In the genomic region with DNA sequence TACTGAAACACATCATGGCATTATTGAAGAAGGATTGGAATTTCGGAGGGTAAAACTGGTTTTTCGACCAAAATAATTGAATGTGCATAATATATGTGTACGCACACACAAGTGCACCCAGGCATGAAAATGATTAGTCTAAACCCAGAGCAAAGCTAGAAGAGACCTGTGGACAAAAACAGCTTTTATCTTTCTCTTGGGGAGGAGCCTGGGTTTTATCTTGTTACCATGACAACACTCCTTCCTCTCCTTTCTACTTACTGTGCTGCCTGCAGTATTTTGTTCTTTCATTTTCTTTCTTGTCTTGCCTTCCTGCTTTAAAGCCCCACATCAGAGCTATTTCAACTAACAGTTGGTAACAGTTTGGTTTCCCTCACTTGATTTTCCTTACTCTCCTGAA, we compare ENCODE assay signal across 18 mouse cellular contexts.
DNase-seq lines count a peak whose midpoint lies in the region; ATAC-seq and TF ChIP-seq lines count a peak whose summit lies in the region.
"Had no signal": no experiment of that assay in that cellular context is flagged by ENCODE, and none has a peak within 500 bp of the region (broad histone marks: within the 10 kb centered on the region; RNA-seq: fewer than 3 reads in every experiment).

No protein-coding gene starts in this region.

- no peak overlapping the region for H3K4me2 ChIP-seq in lung, embryonic 14.5 days
- H3K4me2 ChIP-seq in forebrain, postnatal 0 days (ENCODE audit: low read depth), result peak overlapping the region; percentile 15; the same call in 1 of the 2 replicates
- H3K4me2 ChIP-seq in midbrain, postnatal 0 days (ENCODE audit: low read depth, low read length, poor library complexity, severe bottlenecking), result no peak overlapping the region
- H3K4me2 ChIP-seq: embryonic facial prominence, embryonic 15.5 days; intestine, embryonic 15.5 days; liver, embryonic 12.5 days; stomach, embryonic 15.5 days had no signal

- no peaks in the 10 kb centered on the region for H3K27me3 ChIP-seq in lung, embryonic 14.5 days (ENCODE audit: insufficient read depth, low read length)
- H3K27me3 ChIP-seq in forebrain, postnatal 0 days (ENCODE audit: insufficient read depth, low read length), result no peaks in the 10 kb centered on the region
- H3K27me3 ChIP-seq in midbrain, postnatal 0 days (ENCODE audit: insufficient read depth, low read length), result no peaks in the 10 kb centered on the region
- H3K27me3 ChIP-seq in cerebellum, adult 2 months (ENCODE audit: control insufficient read depth, insufficient read depth, low read length), result no peaks in the 10 kb centered on the region
- H3K27me3 ChIP-seq: CH12.LX; embryonic facial prominence, embryonic 15.5 days; intestine, embryonic 15.5 days; liver, embryonic 12.5 days; stomach, embryonic 15.5 days had no signal

- no peaks in the 10 kb centered on the region for H3K4me1 ChIP-seq in lung, embryonic 14.5 days (ENCODE audit: insufficient read depth)
- no peaks in the 10 kb centered on the region for H3K4me1 ChIP-seq in forebrain, postnatal 0 days (ENCODE audit: insufficient read depth)
- no peaks in the 10 kb centered on the region for H3K4me1 ChIP-seq in midbrain, postnatal 0 days (ENCODE audit: insufficient read depth, low read length)
- no peaks in the 10 kb centered on the region for H3K4me1 ChIP-seq in cerebellum, adult 2 months (ENCODE audit: control insufficient read depth, insufficient read depth, low read length)
- H3K4me1 ChIP-seq: embryonic facial prominence, embryonic 15.5 days; intestine, embryonic 15.5 days; liver, embryonic 12.5 days; stomach, embryonic 15.5 days had no signal

- no peak for TF ChIP-seq POLR2A in cerebellum, adult 2 months (IDR thresholded peaks at IDR 0.05; ENCODE audit: borderline replicate concordance, insufficient read depth, low read length)

- peak; percentile 2 for DNase-seq in lung, embryonic 14.5 days
- no peak for DNase-seq in lung, adult 18-20 months
- DNase-seq in forebrain, postnatal 0 days, result peak; percentile 44
- DNase-seq in midbrain, postnatal 0 days (ENCODE audit: low spot score), result peak; percentile 16
- no peak for DNase-seq in heart, adult 18-20 months
- no peak for DNase-seq in ovary, postnatal 14 days (ENCODE audit: low spot score)
- DNase-seq in cerebellum, adult 2 months, result no peak
- DNase-seq: adrenal gland, postnatal 36 days; cerebellum, adult 9-11 months; gastrocnemius, postnatal 10 days; kidney, postnatal 4 days; lung, postnatal 36 days had no signal

- TF ChIP-seq CTCF in lung, embryonic 14.5 days (IDR thresholded peaks at IDR 0.05; ENCODE audit: low read depth), result no peak
- TF ChIP-seq CTCF in forebrain, postnatal 0 days (IDR thresholded peaks at IDR 0.05; ENCODE audit: low read depth), result no peak
- TF ChIP-seq CTCF in midbrain, postnatal 0 days (IDR thresholded peaks at IDR 0.05), result no peak
- no peak for TF ChIP-seq CTCF in cerebellum, adult 2 months (IDR thresholded peaks at IDR 0.05; ENCODE audit: borderline replicate concordance, insufficient read depth, low read depth, low read length)

- WGBS in lung, embryonic 14.5 days, result 69% methylated on average over 3 of the region's 3 CpGs
- WGBS in forebrain, postnatal 0 days, result 41% methylated on average over 3 of the region's 3 CpGs
- 32% methylated on average over 3 of the region's 3 CpGs for WGBS in midbrain, postnatal 0 days
- 49% methylated on average over 3 of the region's 3 CpGs for WGBS in cerebellum, adult 2 months

- H3K4me3 ChIP-seq in lung, embryonic 14.5 days (ENCODE audit: low read depth, low read length), result no peak overlapping the region
- H3K4me3 ChIP-seq in forebrain, postnatal 0 days (ENCODE audit: low read depth, low read length), result no peak overlapping the region
- no peak overlapping the region for H3K4me3 ChIP-seq in midbrain, postnatal 0 days (ENCODE audit: low read depth, low read length)
- no peak overlapping the region for H3K4me3 ChIP-seq in cerebellum, adult 2 months (replicated peaks; ENCODE audit: insufficient read depth, low read depth, low read length)
- H3K4me3 ChIP-seq: embryonic facial prominence, embryonic 15.5 days; intestine, embryonic 15.5 days; liver, embryonic 12.5 days; stomach, embryonic 15.5 days had no signal

- ATAC-seq in lung, embryonic 14.5 days (ENCODE audit: insufficient read depth), result no peak
- ATAC-seq in activated CD4-positive, CD25-positive, alpha-beta regulatory T cell, adult 4 months, result peak; percentile 99
- peak; percentile 76 for ATAC-seq in forebrain, postnatal 0 days
- peak; percentile 62 for ATAC-seq in midbrain, postnatal 0 days (ENCODE audit: low FRiP score)
- ATAC-seq: liver, embryonic 12.5 days had no signal

- no peaks in the 10 kb centered on the region for H3K36me3 ChIP-seq in lung, embryonic 14.5 days (ENCODE audit: insufficient read depth)
- no peaks in the 10 kb centered on the region for H3K36me3 ChIP-seq in forebrain, postnatal 0 days (ENCODE audit: insufficient read depth)
- H3K36me3 ChIP-seq in midbrain, postnatal 0 days (ENCODE audit: insufficient read depth, low read length), result no peaks in the 10 kb centered on the region
- H3K36me3 ChIP-seq: embryonic facial prominence, embryonic 15.5 days; intestine, embryonic 15.5 days; liver, embryonic 12.5 days; stomach, embryonic 15.5 days had no signal

- no peak overlapping the region for H3K9ac ChIP-seq in lung, embryonic 14.5 days
- H3K9ac ChIP-seq in forebrain, postnatal 0 days, result no peak overlapping the region
- H3K9ac ChIP-seq in midbrain, postnatal 0 days (replicated peaks; ENCODE audit: low read length, poor library complexity, severe bottlenecking), result no peak overlapping the region
- H3K9ac ChIP-seq: embryonic facial prominence, embryonic 15.5 days; intestine, embryonic 15.5 days; liver, embryonic 12.5 days; stomach, embryonic 15.5 days had no signal

- no peaks in the 10 kb centered on the region for H3K9me3 ChIP-seq in lung, embryonic 14.5 days (ENCODE audit: low read depth, low read length)
- no peaks in the 10 kb centered on the region for H3K9me3 ChIP-seq in forebrain, postnatal 0 days (ENCODE audit: low read length)
- H3K9me3 ChIP-seq in midbrain, postnatal 0 days (ENCODE audit: low read length), result no peaks in the 10 kb centered on the region
- H3K9me3 ChIP-seq: embryonic facial prominence, embryonic 15.5 days; intestine, embryonic 15.5 days; liver, embryonic 12.5 days; stomach, embryonic 15.5 days had no signal

- H3K27ac ChIP-seq in lung, embryonic 14.5 days (ENCODE audit: low read depth), result no peak overlapping the region
- peak overlapping the region; percentile 35; the same call in 1 of the 2 replicates for H3K27ac ChIP-seq in forebrain, postnatal 0 days (ENCODE audit: low read depth, low read length)
- H3K27ac ChIP-seq in midbrain, postnatal 0 days (ENCODE audit: low read depth, low read length), result peak overlapping the region; percentile 32; the same call in 1 of the 2 replicates
- H3K27ac ChIP-seq in cerebellum, adult 2 months (ENCODE audit: insufficient read depth, low read length), result no peak overlapping the region
- H3K27ac ChIP-seq: embryonic facial prominence, embryonic 15.5 days; intestine, embryonic 15.5 days; liver, embryonic 12.5 days; stomach, embryonic 15.5 days had no signal

Comparison
In these comparisons a context has a peak if more than half of its experiments do, and no peak if none do; other contexts are left out.
1. DNase-seq: peak in lung, embryonic 14.5 days (single experiment), forebrain, postnatal 0 days (single experiment) and midbrain, postnatal 0 days (single experiment); none in lung, adult 18-20 months (0 of 2), heart, adult 18-20 months (0 of 2), ovary, postnatal 14 days (single experiment) and cerebellum, adult 2 months (0 of 2).
2. H3K27ac ChIP-seq: peak in forebrain, postnatal 0 days (single experiment) and midbrain, postnatal 0 days (single experiment); none in lung, embryonic 14.5 days (single experiment) and cerebellum, adult 2 months (single experiment).